Mouse (Mus musculus): ENCODE results near the gene Tent4a.

Gene Tent4a

GRCm38 (mm10) chr13:69460635-69461465 is 73.6 kb downstream of the Tent4a start:
- DNase-seq: peak; percentile 39

DNA sequence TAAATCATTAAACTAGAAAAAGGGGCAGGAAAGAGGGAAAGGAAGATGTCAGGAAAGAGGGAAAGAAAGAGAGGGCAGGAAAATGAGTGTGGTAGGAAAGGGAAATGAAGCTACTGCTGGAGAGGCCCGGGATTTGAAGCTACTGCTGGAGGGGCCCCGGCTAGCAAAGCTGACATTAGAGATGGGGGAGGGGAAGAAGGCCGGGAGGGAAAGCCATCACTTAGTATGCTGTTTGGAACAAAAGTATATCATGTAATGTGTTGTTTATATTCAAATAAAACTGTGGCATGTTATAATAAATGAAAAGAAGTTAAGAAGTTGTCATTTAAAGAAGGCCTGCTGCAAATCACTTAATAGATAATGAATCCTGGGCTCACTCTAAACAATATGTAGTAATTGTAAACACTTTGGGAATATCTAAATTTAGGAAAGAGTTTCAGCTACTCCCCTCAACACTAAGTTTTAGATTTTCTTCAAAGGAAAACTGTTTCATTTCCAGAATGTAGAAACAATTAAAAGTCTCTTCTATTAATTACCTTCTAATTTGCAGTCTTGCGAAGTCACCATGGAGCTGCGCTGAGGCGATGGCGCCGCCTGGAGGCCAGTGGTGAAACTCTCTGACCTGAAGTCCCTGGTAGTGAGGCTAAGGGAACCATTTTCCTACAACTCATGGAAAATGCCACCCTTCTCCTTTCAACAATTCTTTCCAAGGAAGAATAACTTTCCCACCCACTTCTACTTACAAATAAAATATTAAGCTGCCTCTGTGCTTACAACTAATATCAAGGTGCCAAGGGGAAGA is 74.6 kb downstream of the Tent4a start:
- peak; percentile 54 for DNase-seq

- no peak for DNase-seq
Observed at GRCm38 (mm10) chr13:69458891-69459290, 75.5 kb downstream of the Tent4a start.

GRCm38 (mm10) chr13:69458461-69458860 is 76.0 kb downstream of the Tent4a start:
- DNase-seq: no peak

GRCm38 (mm10) chr13:69457105-69457504 is 77.3 kb downstream of the Tent4a start:
- no peak for DNase-seq

- no peak for DNase-seq
Observed at GRCm38 (mm10) chr13:69456641-69457040, 77.8 kb downstream of the Tent4a start.

DNA sequence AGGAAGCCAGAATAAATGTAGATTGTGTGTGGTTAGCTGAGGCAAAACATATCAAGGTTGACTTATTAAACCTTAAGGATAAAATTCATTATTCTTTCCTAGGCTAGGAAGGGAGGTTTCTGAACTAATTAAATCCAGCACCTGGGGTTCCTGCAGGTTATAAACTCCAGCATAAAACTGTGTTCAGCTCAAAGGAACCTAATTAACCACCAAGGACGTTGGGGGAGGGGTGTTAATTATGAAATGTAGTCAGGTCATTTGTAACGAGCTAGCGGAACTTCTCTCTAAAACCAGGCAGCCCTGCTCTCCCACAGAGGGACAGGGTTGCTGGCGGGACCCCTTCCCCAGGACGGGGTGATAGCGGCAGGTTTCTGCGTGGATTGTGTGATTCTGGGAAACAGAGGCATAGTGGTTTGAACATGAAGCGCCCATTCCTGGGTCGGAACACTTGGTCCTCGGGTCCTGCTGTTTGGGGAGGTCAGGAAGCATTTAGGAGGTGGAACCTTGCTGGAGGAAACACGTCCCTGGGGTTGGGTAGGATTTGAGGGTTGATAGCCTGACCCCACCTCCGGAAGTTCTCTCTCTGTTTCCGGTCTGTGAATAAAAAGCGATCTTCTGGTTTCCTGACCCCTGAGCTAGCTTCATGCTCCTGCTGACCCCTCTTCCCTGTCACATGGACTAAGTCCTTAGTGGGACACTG is 78.8 kb downstream of the Tent4a start:
- DNase-seq: no peak
